Mouse (Mus musculus) macrophage (primary cell): ENCODE data around the gene Sdsl. TPM values are rescaled to one million over a fixed set of nuclear protein-coding genes. Genes with fewer than 3 reads are reported as not detected.

Experiments used
- H3K27ac ChIP-seq: fragments of 350-480 bp; formaldehyde crosslinking; 2 replicates; pipeline ENCODE4 v1.9.0; 2021
- H3K36me3 ChIP-seq: fragments of 350-480 bp; formaldehyde crosslinking; 2 replicates; pipeline ENCODE4 v1.9.0; 2021; ENCODE audit errors: inconsistent target
- H3K4me3 ChIP-seq: fragments of 350-480 bp; formaldehyde crosslinking; 2 replicates; pipeline ENCODE4 v1.9.0; 2021; ENCODE audit errors: inconsistent target
- H3K79me2 ChIP-seq: fragments of 350-480 bp; formaldehyde crosslinking; 2 replicates; pipeline ENCODE4 v1.9.0; 2021; ENCODE audit errors: inconsistent target
- WGBS: methylation state at CpG from one replicate; pipeline ENCODE4 v1.1.7; 2026; ENCODE audit warnings: inconsistent platforms; ENCODE audit not compliant: missing documents; 5-methylcytosine and 5-hydroxymethylcytosine counted together
- polyA plus RNA-seq: library from polyadenylated mRNA; stranded (reverse); fragments of 250-400 nt; gene quantifications from 3 replicates; pipeline ENCODE4 v1.2.4, GENCODE M21; 2018; ENCODE audit warnings: inconsistent platforms

Gene Sdsl
- polyA plus RNA-seq, 1 experiment from 2014 or later: not detected

DNA sequence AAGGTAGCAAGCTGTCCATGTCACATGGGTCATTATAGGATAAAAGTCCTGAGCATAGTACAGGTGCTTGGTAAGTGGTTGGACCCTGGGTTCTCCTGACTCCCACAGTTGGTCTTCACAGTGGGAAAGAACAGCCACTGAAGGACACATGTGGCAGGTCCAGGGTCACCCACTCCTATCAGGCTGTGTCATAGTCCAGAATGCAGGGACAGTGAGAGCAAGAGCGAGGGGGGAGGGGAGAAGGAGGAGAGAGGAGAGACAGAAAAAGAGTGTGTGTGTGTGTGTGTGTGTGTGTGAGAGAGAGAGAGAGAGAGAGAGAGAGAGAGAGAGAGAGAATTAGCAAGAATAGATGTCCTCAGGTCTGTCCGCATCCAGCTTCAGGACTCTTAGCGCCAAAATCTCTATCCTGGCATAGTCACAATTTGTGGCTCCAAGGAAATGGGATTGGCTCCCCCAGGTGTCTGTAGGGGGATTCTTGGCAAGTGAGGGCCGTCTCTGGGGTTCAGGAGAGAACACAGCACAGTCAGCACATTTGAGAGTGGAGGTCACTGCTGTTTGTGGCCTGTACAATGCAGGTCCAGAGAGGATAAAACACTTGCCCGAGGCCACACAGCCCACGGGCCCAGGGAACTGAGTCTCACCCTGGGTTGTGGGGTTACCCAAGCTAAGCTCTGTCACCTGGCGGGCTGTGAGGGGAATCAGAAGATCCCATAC is 15.6 kb downstream of the Sdsl start:
- Histone ChIP-seq H3K27ac (no peak overlapping the region), H3K79me2 (no peaks in the 10 kb centered on the region), H3K4me3 (no peak overlapping the region), H3K36me3 (no peaks in the 10 kb centered on the region)
- 61% methylated on average over 6 of the region's 7 CpGs for WGBS

DNA sequence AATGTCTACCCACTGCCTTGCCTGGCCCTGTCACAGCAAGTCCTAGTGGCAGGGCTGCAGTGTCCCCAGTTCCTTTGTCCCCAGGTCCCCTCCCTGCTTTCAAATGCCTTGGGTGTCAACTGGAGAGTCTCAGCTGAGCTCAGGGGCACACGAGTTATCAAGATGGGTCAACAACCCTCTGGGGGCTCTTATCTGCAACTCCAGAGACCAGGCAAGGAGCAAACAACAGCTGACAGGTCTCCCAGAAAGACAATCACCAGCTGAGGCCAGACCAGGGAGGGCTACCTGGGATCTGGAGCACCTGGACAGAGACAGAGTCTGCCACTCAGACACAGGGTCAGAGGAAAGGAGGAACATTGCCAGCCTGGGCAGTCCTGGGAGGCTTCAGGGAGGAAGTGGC is 16.4 kb downstream of the Sdsl start:
- WGBS: 31% methylated on average over 1 of the region's 1 CpGs
- no peak overlapping the region for H3K27ac ChIP-seq
- H3K36me3 ChIP-seq: no peaks in the 10 kb centered on the region
- H3K79me2 ChIP-seq: no peaks in the 10 kb centered on the region
- no peak overlapping the region for H3K4me3 ChIP-seq

DNA sequence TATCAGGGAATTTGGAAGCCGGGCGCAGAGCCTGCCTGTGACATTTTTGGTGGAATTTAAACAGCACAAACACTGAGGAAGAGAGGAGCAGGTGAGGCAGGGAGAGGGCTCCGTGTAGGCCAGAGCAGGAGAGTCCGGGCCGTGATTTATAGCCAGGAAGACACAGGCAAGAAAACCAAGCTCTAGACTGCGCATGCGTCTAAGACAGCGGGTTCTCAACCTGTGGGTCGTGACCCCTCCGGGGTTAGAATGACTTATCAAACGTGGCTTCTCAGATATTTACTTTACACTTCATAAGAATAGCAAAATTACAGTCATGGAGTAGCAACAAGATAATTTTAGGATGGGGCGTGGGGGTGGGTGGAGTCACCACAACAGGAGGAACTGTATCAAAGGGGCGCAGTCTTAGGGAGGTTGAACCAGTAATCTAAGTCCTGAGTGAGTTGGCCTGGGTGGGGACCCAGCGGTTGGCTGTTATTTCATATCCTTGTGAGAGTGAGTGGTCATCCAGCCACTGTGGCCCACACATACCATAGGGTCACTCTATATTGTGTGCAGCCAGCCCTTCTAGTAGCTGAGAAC is 17.8 kb downstream of the Sdsl start:
- Histone ChIP-seq H3K27ac (no peak overlapping the region), H3K4me3 (no peak overlapping the region), H3K36me3 (no peaks in the 10 kb centered on the region), H3K79me2 (no peaks in the 10 kb centered on the region)
- 63% methylated on average over 14 of the region's 14 CpGs for WGBS

DNA sequence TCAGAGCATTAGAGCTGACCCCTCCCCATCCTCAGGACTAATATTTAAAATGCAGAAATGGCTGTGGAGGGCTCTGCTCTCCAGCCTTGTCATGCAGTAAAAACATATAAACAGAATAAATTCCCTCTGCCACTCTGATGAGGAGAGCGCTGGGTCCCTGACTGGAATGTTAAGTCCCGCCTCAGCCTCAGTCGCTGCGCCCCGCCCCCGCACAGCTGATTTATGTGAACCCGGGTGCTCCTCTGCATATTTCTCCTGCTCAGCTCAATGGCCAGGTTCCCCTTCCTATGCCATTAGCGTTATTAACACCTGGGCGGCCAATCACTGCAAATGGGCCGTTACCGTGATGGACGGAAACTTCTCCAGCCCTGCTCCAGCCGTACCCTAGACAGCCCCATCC is 25.3 kb downstream of the Sdsl start:
- WGBS: 31% methylated on average over 13 of the region's 13 CpGs
- Histone ChIP-seq H3K4me3 (no peak overlapping the region), H3K79me2 (no peaks in the 10 kb centered on the region), H3K36me3 (no peaks in the 10 kb centered on the region), H3K27ac (no peak overlapping the region)

DNA sequence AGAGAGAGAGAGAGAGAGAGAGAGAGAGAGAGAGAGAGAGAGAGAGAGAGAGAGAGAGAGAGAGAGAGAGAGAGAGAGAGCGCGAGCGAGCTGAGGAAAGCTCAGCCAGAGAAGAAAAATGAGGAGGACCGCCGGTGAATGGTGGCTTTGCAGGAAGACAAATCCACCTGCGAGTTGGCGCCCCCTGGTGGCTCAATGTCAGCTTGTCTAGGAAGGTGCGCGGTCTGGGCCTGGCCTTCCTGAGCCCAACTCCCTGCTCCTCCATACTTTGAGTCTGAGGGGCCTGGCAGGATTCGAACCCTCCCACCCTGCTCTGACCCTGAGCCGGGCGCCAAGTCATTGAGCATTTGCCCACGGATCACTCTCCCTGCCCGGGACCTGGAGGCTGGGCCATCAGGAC is 31.9 kb downstream of the Sdsl start:
- Histone ChIP-seq H3K27ac (no peak overlapping the region), H3K79me2 (no peaks in the 10 kb centered on the region), H3K36me3 (no peaks in the 10 kb centered on the region), H3K4me3 (no peak overlapping the region)
- 7% methylated on average over 11 of the region's 14 CpGs for WGBS

DNA sequence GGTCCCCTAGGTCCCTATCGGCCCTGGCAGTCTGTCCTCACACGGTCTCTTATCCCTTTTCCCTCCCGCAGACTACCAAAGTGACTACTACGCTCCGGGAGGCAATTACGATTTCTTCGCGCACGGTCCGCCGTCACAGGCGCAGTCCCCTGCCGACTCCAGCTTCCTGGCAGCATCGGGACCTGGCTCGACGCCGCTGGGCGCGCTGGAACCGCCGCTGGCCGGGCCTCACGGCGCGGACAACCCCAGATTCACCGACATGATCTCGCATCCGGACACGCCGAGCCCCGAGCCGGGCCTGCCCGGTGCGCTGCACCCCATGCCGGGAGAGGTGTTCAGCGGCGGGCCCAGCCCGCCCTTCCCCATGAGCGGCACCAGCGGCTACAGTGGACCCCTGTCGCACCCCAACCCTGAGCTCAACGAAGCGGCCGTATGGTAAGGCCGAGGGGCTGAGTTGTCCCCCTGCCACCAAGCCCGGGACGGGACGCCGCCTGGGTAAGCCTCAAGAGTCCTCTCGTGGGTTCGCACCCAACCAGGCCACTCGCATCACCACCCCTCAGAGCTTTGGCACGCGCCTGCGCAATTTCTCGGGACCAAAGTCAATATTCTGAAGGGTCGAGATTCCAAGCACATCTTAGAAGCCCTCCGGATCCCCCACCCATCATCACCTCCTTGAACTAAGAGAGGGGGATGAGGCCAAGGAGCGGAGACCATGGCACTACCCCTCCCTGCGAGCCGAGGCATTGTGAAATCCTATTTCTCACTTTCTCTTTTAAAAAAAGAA is 32.5 kb downstream of the Sdsl start:
- no peak overlapping the region for H3K4me3 ChIP-seq
- H3K36me3 ChIP-seq: no peaks in the 10 kb centered on the region
- 1% methylated on average over 61 of the region's 61 CpGs for WGBS
- no peaks in the 10 kb centered on the region for H3K79me2 ChIP-seq
- H3K27ac ChIP-seq: no peak overlapping the region

DNA sequence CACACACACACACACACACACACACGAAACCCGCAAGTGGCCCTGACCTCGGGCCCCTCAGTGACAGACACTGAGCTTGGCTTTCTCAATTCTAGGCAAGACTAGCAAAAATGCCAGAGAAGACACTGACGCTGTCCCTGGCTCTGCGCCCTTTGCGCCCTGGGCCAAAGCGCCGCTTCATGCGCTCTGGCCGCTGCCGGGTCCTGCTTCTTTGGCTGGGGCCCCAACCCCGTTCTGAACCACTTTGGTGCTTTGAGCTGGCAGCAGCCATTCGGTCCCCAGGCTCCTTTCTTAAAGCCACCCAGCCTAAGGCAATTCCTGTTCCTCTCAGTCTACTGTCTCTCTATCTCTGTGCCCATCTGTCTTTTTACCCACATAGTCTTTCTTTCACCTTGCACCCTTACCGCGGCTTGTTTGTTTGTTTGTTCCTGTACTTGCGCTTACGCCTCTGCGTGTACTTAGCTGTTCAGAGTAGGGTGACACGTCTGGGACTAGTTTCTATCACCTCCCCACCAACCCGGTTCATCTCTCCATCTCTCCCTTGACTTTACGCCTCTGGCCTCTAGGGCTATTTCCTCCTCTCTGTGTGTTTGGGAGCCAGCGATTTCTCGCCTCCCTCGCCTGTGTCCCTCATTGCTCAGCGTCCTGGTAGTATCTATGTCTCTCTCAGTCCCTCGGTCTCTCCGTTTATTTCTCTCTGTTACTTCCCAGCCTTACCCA is 33.5 kb downstream of the Sdsl start:
- Histone ChIP-seq H3K4me3 (no peak overlapping the region), H3K27ac (no peak overlapping the region), H3K36me3 (no peaks in the 10 kb centered on the region), H3K79me2 (no peaks in the 10 kb centered on the region)
- WGBS: 8% methylated on average over 25 of the region's 27 CpGs

DNA sequence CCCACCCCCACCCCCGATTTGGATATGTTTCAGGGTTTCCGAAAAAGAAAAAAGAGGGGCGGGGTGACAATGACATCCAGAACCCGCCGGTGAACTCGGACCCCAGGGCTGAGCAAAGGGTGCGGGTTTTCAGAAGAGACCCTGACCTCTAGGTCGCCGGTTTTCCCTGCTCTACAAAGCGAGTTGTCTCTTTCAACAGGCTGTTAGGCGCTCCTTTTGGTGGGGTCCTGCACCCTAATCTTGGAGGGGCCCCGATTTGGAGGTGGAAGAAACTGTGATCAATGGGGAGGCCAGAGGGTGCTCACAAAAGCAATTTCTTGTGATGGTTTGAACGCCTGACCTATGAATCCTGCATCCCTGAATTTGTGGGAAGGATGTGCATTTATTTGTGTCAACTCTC is 34.1 kb downstream of the Sdsl start:
- WGBS: 10% methylated on average over 13 of the region's 13 CpGs
- H3K4me3 ChIP-seq: no peak overlapping the region
- no peaks in the 10 kb centered on the region for H3K36me3 ChIP-seq
- H3K79me2 ChIP-seq: no peaks in the 10 kb centered on the region
- H3K27ac ChIP-seq: no peak overlapping the region

DNA sequence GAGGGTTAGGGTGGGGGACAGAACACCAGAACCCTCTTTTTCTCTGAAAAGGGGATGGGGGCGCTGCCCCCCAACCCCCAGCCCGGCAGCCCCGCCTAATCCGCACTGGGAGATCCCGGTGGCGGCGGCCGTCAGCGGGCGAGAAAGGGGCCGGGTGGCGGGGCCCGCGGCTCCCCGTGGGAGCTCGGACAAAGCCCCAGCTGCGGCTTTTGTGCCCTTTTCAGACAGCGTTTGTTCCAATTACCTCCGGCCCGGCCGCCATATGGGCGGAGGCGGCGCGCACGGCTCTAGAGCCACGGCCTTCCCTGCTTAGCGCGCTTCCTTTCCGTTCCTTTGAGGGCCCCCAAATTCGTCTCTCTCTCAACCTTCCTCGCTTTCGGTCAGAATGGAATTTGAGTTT is 34.6 kb downstream of the Sdsl start:
- Histone ChIP-seq H3K79me2 (no peaks in the 10 kb centered on the region), H3K4me3 (no peak overlapping the region), H3K36me3 (no peaks in the 10 kb centered on the region), H3K27ac (no peak overlapping the region)
- 3% methylated on average over 33 of the region's 33 CpGs for WGBS

DNA sequence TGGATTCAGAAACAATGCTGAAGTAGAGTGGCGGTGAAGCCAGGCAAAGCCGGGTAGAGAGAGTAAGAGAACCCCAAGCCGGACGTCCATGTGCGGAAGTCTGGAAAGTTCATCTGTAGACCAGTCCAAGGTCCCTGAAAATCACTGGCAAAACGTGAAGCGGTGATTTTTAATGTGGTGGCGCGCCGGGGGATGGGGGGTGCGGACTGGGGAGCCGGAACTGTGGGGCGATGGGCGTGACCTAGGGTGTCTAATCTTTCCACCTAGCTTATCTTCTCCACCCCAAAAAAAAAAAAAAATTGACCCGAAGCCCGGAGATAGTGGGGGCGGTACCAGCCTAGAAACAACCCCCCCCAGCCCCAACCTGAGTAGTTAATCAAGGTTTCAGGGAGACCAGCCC is 35.1 kb downstream of the Sdsl start:
- Histone ChIP-seq H3K27ac (no peak overlapping the region), H3K4me3 (no peak overlapping the region), H3K36me3 (no peaks in the 10 kb centered on the region), H3K79me2 (no peaks in the 10 kb centered on the region)
- 11% methylated on average over 15 of the region's 17 CpGs for WGBS

DNA sequence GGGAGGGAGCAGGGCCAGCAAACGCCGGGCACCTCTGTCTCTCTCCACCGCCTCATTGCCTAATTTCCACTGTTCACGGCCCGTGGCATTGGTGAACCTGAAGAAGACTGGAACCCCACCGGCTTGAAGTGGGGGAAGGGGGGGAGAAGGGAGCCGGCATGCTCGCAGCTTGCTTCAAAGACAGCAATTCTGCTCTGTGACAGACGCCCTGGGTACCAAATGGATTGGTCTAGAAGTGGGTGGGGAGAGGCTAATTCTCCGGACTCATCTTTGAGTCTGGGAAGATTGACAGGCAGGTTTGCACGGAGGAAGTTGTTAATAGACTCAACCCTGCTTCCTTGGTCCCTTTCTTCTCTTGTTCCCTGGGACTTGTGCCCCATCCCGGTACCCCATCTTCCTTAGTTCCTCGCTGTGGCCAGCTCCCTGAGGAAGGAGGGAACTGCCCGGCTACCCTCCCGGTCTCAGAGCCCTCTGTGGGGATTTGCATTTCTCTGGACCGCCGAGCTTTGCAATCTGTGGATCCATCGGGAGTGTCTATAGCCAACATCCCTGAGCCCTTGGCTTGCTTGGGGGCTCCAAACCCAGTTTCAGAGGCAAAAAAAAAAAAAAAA is 35.6 kb downstream of the Sdsl start:
- Histone ChIP-seq H3K79me2 (no peaks in the 10 kb centered on the region), H3K36me3 (no peaks in the 10 kb centered on the region), H3K27ac (no peak overlapping the region), H3K4me3 (no peak overlapping the region)
- WGBS: 4% methylated on average over 15 of the region's 18 CpGs

DNA sequence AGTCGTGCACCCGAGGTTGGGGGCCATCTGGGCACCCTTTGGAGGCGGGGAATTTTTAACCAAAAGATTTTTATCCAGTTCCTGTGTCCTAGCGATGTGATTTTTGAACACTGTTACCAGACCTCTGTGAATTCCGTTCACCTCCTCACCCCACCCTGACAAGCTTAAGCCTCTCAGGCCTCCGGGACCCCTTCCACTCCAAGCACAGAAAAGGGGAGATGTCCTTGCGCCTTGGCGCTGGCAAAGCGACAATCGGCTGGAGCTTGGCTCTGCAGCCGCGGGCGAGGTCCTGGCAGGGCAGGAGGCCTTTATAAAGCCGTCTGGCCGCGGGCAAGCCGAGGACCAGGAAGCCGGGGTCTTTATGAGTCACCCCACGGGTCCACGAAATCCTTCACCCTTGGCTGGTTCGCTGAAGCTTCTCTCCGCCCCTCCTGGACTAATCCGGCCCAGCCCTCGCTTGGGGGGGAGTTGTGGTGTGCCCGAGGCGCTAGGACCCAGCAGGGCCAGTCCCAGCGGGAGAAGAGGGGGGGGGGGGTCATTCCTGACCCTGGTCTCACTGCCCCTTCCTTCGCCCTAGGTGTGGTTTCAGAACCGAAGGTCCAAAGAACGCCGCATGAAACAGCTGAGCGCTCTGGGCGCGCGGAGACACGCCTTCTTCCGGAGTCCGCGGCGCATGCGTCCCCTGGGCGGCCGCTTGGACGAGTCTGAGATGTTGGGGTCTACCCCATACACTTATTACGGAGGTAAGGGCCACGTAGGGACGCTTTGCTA is 36.7 kb downstream of the Sdsl start:
- 3% methylated on average over 47 of the region's 47 CpGs for WGBS
- H3K4me3 ChIP-seq: no peak overlapping the region

DNA sequence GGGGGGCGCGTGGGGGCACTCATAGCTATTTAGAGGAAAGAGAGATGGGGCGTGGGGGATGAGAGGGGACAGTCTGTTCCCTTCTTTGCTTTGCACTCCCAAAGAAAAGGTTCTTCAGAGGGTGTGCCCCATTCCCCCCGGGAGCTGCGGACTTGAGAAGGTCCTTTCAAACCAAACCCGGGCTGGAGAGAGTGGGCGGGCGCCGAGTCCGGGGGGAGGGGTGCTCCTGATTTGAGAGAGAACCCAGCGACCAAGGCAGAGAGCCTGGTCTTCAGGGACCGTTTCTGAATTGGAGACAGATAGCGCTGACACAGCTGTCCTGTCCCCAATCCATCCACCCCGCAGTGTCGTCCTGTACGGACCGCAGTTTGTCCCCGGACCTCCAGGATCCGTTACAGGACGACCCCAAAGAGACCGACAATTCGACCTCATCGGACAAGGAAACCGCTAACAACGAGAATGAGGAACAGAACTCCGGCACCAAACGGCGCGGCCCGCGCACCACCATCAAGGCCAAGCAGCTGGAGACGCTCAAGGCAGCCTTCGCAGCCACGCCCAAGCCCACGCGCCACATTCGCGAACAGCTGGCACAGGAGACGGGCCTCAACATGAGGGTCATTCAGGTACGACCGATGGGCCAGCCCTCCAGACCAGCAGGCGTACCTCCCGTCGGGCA is 37.5 kb downstream of the Sdsl start:
- 4% methylated on average over 44 of the region's 44 CpGs for WGBS
- no peak overlapping the region for H3K27ac ChIP-seq
- no peak overlapping the region for H3K4me3 ChIP-seq
- no peaks in the 10 kb centered on the region for H3K36me3 ChIP-seq
- H3K79me2 ChIP-seq: no peaks in the 10 kb centered on the region

More for the DNA sequence above, 36.7 kb downstream of the Sdsl start:
- no peaks in the 10 kb centered on the region for H3K79me2 ChIP-seq
- no peak overlapping the region for H3K27ac ChIP-seq
- no peaks in the 10 kb centered on the region for H3K36me3 ChIP-seq
